Mouse (Mus musculus) cerebellum, postnatal 36 days (tissue): ENCODE measurements around the gene Pfdn4.

Experiments
- DNase-seq, 2 experiments: peaks; one replicate each; pipeline ENCODE4 v3.0.0; 2021 to 2022; ENCODE audit warnings: mixed read lengths in 2 of 2

Gene Pfdn4

GRCm38 (mm10) chr2:170498011-170498410, 1.8 kb downstream of the Pfdn4 start:
- DNase-seq, result no peak

- no peak for DNase-seq
Measured at GRCm38 (mm10) chr2:170503343-170503742, 7.1 kb downstream of the Pfdn4 start.

- no peak for DNase-seq
Measured at GRCm38 (mm10) chr2:170503983-170504382, 7.8 kb downstream of the Pfdn4 start.

- DNase-seq, result peak; percentile 80 to 90
Measured at GRCm38 (mm10) chr2:170507734-170508133, 11.5 kb downstream of the Pfdn4 start.

GRCm38 (mm10) chr2:170508821-170509220, 12.6 kb downstream of the Pfdn4 start:
- DNase-seq, result peak; percentile 96 to 98

- DNase-seq, result peak; percentile 90 to 93
Measured at GRCm38 (mm10) chr2:170511073-170511891, 15.1 kb downstream of the Pfdn4 start.

- no peak for DNase-seq
Measured at GRCm38 (mm10) chr2:170513756-170514155, 17.5 kb downstream of the Pfdn4 start.

- peak; percentile 39 to 51 for DNase-seq
Measured at GRCm38 (mm10) chr2:170520321-170520971, 24.2 kb downstream of the Pfdn4 start.

- no peak for DNase-seq
Measured at GRCm38 (mm10) chr2:170526513-170526912, 30.3 kb downstream of the Pfdn4 start.

GRCm38 (mm10) chr2:170528061-170528460, 31.8 kb downstream of the Pfdn4 start:
- no peak for DNase-seq

- DNase-seq, result no peak
Measured at GRCm38 (mm10) chr2:170529766-170530165, 33.5 kb downstream of the Pfdn4 start.

- DNase-seq, result no peak
Measured at GRCm38 (mm10) chr2:170530256-170530655, 34.0 kb downstream of the Pfdn4 start.

- no peak for DNase-seq
Measured at GRCm38 (mm10) chr2:170534116-170534802, 38.0 kb downstream of the Pfdn4 start.

- DNase-seq, result no peak
Measured at GRCm38 (mm10) chr2:170534803-170535174, 38.6 kb downstream of the Pfdn4 start.

GRCm38 (mm10) chr2:170535841-170536240, 39.6 kb downstream of the Pfdn4 start:
- no peak for DNase-seq

- DNase-seq, result no peak
Measured at GRCm38 (mm10) chr2:170539211-170539610, 43.0 kb downstream of the Pfdn4 start.

GRCm38 (mm10) chr2:170543625-170544024, 47.4 kb downstream of the Pfdn4 start:
- no peak for DNase-seq

GRCm38 (mm10) chr2:170544159-170544558, 47.9 kb downstream of the Pfdn4 start:
- no peak for DNase-seq

- no peak for DNase-seq
Measured at GRCm38 (mm10) chr2:170544950-170545349, 48.7 kb downstream of the Pfdn4 start.

GRCm38 (mm10) chr2:170545745-170546144, 49.5 kb downstream of the Pfdn4 start:
- DNase-seq, result no peak

- DNase-seq, result no peak
Measured at GRCm38 (mm10) chr2:170547526-170547925, 51.3 kb downstream of the Pfdn4 start.

- DNase-seq, result no peak
Measured at GRCm38 (mm10) chr2:170548046-170548445, 51.8 kb downstream of the Pfdn4 start.

- DNase-seq, result no peak
Measured at GRCm38 (mm10) chr2:170549146-170549545, 52.9 kb downstream of the Pfdn4 start.

GRCm38 (mm10) chr2:170550240-170550639, 54.0 kb downstream of the Pfdn4 start:
- no peak for DNase-seq
